Mouse (Mus musculus) retina, postnatal 1 day (tissue): ENCODE measurements around the gene Bmp2k.
A peak's percentile ranks its signal among the peaks of the same experiment; 100 is the strongest.

Source experiments
- DNase-seq: peaks from one replicate; pipeline ENCODE4 v3.0.0-alpha.2; 2012

Bmp2k gene

DNA sequence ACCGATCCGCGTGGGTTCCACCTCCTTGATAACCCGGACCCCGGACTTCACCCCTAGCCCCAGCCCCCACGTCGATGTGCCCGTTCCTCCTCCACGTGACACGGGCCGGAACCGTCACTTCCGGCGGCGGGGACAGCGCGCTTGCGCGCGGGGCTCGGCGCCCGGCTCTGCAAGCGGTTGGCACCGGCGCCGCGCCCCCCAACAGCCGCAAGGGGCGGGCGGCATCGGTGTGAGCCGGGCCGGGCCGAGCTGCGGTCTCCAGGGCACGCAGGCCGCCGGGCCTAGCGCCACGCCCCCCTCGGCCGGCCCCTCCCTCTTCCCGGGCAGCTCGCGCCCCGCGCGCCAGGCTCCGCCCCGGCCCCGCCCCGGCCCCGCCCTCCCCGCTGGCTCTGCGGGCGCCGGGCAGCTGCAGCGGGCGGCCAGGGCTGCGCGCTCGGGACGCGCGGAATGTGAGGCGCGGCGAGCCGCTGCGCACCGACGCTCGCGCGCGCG lies at the start of gene Bmp2k:
Gene Bmp2k, plus strand, starts transcription at position 380 of the 492 bp plus-strand sequence.
- DNase-seq = peak; percentile 95

DNA sequence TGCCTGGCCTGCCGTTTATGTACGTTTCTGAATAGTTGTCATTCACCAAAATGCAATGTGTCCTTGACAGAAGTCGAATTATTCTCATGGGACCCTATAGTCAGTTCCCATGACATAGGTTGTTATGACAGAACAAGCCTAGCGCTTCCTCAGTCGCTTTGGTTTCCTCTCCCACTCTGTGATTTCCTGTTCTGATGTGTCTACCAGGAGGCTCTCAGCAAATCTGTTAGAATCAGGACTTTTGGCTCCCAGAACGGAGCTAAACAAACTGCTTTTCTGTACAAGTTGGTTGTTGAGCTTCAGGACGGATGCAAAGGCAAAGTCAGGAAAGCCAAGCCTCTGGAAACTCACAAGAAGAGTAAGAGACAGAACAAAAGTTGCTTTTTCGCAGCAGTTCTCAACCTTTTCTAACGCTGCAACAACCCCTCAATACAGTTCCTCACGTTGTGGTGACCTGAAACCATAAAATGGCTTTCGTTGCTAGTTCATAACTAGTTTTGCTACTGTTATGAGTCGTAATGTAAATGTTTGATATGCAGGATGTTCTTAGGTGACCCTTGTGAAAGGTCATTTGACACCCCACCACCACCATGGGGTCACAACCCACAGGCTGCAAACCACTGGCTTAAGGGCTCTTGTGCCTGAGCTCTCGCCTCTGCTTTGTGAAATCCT lies 48.5 kb upstream of the Bmp2k start:
- DNase-seq = no peak

DNA sequence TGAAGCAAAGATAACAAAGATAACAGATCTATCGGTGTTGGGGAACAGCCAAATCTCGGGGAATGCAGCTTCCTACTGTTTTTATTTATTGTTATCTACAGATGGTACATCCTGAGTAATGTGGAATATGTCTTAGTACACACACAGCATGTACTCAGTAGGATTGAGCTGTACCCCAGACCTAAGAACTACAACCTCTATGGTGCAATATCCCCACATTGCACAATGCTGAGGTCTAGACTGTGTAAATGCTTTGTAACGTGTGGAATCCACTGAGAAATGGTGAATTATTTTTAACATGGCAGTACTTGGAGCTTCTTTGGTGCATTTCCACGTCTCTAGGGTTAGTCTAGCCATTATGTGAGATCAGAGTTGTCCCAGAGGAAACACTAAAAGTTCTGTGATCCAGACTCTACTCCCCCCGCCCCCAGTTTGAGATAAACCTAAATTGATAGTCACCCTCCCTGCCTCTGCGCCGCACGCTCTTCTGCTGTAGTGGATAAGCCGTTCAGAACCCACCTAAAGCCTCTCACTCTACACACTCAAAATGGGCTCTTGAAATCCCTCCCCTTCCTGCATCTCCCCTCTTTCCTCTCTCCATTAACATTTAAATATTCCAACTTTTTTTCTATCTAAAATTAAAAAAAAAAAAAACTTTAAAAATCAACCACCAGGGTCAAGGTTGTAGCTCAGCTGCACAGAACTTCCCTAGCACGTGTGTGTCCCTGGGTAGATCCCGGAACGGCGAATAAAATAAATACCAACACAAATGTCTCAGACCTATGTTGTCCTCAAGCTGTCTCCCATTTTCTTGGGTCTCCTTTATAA lies 47.4 kb upstream of the Bmp2k start:
- no peak for DNase-seq

DNA sequence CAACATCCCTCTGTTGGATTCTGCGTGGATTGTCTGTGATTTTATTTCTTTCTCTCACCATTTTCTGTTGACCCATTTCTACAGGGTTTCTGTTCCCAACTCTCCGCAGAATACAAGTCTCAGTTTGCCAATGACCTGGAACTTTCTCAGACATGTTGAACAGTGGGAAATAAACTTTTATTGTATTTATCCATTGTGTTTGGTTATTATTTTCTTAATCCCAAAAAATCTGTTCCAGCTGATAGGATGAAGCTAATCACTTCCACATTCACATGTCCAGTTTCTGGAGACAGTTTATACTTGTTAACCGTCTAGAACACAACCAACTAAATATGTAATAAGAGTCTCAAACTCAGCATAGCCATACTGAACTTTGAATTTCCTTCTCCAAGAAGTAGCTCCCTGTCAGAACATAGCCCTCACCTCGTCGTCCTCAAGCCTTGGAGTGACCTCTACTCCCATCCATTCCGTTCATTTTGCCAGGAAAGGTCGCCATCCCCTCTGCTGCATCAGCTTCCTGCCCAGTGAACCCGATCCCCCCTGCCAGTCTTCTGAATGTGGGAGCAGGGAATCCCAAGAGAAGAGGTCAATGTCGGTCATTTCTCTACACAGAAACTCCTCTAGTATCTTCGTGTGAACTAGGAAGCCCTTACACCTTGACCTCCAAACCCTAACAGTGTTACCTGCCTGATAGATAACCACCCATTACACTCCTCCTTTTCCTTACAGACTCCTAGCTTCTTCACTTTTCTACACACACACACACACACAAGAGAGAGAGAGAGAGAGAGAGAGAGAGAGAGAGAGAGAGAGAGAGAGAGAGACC lies 46.6 kb upstream of the Bmp2k start:
- no peak for DNase-seq

DNA sequence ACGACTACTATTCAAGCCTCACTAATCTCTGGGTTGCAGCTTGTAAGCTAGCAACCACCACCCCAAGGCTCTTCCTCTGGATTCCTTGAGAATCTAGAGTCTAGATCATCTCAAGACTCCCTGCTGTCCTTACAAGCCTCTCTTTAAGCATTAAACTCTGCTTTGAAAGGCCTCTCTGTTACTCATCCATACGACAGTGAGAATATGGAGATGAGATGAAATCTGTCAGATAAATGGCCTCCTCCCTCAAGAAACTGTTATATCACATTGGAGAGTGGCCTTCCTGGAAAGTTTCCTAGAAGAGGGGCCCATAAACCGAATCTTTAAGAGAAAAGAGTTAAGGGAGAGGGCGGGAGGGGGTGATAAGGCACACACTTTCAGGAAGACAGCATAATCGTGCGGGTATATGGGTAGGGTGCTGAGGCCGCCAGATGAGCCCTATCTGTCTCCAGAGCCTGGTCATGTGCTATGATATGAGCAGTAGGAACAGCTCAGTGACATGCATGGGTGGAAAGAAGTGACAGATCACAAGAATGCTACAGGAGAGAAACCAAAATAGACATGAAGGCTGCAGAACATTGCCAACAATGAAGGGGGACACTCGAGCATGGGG lies 45.9 kb upstream of the Bmp2k start:
- no peak for DNase-seq

DNA sequence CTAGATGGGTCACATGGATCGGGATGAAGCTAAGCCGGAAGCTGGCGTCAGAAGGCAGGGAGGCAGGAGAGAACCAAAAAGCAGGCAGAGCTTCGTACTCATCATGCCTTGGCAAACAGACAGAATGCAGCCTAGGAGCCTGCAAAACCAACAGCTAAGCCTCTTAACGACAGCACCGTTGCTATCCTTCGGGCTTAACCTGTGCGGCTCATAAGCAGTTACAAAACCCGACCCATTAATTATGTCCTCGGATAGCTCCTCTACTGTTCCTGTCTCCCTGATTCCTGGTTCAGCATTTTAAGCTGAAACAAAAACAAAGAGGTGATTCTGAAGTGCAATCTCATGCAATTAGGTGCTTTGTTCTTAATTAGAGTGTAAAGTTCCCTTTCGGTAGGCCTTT lies 43.4 kb upstream of the Bmp2k start:
- DNase-seq = peak; percentile 68

DNA sequence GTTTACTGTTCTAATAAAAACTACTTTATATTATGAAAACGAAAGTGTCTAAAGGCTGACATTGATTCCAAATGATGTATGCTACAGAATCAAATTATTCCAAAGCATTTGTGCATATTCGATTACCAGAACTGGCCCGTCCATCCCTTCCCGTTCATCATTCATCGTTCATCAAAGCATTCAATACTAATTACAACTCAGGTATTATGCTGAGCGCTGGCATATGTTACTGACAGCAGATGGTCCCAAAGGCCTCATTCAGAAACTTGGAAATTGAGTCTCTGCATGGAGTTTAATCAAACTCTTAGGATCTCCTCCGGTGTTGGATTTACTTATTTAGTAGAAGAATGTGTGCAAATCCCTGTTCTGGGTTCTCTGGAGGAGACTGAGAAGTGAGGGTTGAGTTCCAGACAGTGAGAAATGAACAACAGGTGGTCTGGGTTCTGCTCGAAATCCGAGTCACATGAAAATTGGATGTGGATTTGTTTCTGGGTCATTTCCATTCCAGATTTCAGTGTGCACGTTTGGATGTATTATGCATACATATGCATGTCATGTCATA lies 42.9 kb upstream of the Bmp2k start:
- no peak for DNase-seq

DNA sequence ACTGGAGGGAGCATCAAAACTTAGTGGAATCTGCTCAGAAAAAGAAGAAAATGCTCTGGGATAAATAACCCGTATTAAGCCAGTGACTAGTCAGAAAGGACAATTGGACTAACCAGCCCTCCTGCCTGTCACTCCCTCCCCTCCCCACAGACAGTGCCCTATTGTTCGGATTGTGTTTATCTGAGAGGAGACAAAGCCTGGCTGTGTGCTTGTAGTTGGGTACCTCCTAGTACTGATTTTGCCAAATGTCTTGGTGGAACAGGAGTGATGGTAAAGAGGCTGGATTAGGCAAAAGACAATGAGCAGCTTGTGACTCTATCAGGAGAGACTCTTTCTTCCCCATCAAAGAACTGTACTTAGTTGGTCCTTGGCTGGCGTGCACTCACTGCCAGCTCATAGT lies 40.6 kb upstream of the Bmp2k start:
- peak; percentile 81 for DNase-seq

DNA sequence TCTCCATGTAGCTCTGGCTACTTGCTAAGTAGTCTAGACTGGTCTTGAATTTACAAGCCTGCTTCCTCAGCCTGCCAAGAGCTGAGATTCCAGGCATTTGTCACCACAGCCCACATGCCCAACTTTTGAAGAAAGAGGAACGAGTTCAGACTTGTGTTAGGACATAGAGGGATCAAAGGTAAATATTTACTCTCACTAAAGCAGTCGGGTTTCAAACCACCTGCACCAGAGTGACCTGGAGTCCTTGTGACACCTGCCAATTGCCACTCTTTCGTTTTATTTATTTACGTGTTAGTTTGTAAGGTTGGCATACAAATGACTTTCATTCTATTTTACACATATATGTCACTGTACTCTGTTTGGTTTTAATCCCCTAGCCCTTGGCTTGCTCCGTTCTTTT lies 36.4 kb upstream of the Bmp2k start:
- DNase-seq = no peak

DNA sequence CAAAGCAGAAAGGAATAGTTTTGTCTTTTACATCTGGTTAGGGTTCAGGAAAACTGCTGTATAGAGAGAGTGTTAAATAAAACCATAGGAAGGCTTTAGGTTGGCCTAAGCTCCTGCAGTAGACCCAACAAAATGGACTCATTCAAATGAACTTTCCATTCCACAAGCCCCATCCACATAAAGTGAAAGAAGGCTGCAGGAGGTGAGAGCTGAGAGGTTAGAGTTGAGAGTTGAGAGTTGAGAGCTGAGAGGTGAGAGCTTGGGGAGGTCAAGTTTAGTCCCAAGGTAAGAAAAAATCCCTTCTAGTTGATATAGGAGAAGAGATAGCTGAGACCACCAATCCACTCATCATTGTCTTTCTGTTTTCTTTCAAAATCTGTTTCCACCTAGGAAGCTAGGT lies 35.6 kb upstream of the Bmp2k start:
- DNase-seq = no peak

DNA sequence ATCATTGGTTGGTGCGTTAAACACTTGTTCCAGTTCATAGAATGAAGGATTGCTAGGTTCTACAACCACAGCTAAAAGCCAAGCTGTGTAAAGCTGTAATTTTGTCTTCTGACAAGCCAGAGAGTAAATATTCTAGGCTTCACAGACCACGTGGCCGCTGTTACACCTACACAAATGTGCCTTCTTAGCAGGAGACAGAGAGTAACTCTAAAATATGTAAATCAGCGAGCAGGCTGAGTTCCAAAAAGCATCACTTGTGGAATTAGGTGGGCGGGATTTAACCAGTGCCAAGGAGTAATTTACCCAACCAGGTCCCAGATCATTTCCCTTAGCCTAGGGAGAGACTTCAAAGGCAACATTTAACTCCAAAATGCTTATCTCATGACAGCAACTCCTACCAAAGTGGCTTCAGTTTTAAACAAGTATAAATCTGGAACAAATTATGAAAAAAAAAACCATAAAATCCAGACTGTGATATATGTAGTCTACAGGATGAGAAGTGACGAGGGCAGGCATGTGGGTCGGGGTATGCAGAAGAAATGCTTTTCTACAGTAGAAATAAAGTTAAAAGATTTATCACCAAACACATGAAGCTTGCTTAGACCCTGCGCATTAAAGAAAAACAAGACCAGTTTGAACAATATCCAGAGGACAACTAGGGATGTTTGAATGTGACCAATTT lies 35.1 kb upstream of the Bmp2k start:
- no peak for DNase-seq

DNA sequence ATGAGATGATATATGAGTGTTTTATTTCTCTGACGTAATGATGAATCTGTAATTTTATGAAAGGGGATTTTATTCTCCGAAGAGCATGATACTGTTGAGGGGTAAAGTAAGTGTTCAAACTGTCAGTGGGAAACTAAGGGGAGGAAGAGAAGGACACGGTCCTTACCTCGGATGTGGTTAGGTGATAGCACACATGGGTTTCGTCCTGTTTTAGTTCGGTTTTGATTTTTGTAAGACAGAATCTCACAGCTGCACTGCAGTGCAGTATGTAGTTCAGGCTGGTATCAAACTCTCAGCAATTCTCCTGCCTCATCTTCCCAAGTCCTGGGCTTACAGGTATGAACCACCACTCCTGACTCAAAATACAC lies 34.6 kb upstream of the Bmp2k start:
- no peak for DNase-seq

DNA sequence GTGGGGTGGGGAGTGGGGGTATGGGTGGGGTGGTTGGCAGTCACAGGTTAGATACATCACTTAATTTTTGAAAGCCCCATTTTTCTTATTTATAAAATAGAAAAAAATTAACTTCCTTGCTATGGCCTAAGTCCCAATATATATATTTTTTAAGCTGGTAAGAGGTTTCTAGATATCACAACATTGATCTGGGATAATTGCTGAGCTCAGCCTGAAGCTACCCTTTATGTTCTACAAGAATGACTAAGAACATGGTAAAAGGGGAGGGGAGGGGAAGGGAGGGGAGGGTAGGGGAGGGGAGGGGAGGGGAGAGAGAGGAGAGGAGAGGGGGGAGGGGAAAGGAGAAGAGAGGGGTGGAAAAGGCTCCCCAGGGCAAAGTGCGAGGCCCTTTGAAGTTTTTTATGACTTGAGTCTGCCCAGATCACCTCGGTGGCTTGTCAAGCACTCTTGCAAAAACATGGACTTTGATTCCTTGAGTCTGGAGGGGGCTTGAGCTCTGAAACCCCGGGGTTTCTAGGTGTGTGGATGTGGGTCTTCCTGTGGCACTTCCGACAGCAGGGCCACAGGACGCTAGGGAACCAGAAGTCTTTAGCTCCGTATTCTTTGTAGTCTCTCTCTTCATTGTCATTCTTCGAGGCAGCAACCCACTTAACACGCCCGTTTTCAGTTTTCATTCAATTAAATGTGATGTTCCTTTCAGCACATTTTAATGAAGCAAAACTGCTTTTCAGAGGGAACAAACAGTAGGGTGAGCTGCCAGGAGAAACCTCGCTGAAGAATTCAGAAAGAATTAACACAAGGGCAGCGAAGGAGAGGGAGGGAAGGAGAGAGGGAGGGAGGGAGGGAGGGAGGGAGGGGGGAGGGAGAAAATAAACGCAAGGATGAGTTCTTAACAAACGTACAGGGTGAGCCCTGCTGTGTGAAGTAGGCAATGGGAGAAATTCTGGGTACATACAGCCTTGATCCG lies 33.1 kb upstream of the Bmp2k start:
- DNase-seq = peak; percentile 56

DNA sequence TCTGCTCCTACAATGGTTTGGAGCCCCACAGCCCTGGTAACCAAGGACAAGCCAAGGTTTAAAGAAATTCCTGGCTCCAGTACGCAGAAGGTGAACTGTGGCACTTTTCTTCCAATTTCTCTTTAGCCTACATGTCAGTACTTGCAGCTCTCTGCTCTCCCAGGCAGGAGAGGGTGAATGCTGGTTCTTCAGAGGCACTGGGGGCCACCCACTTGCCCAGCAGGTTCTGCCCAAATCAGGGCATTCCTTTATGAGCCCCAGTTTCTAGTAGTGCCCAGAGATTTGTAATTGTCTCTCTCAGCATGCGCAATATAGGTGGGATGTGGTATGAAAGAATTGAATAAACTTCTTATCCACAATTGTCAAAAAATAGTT lies 32.5 kb upstream of the Bmp2k start:
- DNase-seq = no peak

DNA sequence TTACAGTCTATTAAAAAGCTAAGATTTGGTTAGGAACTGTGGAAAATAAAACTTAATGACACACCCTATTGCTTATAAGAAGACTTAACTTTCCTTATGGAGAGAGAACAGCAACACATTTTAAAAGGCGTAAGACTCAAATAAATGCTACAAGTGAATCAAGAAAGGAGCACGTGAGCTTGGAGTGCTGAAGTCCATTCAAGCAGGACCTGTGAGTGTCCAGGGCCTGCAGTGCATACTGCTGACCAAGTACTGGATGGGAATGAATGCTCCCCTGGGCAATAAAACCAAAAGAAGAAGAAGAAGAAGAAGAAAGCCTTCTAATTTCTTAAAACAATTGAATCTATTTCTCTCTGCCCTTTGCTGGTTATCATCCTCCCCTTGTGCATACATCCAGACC lies 32.0 kb upstream of the Bmp2k start:
- DNase-seq = no peak

DNA sequence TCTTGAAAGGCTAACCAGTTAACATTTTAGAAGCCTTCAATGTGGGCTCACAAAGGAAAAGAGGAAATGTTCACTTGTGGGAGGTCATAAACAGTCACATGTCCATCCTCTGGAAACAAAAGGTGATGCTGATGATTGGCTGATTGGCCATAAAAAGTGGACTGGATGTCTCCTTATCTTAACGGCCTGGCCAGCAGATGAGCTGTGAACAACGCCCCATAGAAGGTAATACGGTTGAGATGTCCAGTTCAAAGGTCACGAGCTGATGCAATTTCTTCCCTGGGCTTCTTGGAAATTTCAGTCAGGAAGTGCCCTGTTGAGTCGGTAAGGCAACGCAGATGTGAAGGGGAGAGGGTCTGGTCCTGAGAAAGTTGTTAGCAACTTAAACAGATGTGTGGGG lies 28.9 kb upstream of the Bmp2k start:
- peak; percentile 8 for DNase-seq

DNA sequence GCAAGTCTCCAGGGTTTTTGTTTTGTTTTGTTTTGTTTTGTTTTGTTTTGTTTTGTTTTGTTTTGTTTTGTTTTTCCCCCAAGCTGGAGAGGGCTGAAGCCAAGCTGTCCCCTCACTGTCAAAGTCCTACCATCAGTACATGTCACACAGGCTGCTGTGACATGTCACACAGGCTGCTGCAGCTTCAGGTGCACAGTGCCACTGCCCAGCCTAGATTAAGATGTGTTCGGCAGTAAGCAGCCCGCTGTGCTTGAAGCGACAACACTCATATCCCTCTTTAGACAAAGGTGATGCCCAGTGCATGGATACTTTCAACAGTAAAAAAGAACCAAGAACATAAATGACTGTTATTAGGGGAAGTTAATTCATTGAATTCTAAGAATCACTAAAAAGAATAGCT lies 28.5 kb upstream of the Bmp2k start:
- no peak for DNase-seq

DNA sequence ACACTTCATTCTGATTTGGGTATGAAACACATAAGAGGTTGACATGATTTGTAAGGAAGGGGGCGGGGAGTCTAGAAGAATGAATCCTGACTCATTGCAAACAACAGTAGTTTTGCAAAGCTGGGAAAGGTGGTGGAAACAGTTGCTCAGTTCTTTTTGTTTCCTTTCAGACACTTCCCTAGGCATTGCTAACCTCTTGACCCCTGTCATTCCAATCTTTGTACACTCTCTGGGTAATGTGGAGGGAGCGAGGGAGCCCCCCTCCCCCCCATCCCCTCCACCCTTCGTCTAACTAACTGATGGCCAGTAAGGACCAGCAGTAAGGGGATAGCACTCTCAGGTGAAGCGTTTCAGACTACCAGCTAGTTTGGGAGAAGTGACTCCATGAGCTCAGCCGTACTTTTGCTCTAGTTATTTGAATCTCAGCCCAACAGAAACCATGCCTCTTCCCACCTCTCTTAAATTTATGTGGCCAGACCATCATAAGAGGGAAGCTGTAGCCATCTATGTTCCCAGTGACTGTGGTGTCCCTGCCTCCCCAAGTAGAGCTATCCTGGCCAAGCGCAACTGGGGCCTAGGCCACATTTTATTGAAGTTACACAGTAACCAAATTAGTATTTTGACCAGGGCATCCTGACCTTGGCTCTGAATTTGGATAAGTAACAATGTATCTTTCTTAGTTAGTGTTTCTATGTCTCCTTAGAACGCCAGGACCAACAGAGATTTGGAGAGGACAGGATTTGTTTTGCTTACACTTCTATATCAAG lies 27.6 kb upstream of the Bmp2k start:
- peak; percentile 57 for DNase-seq

DNA sequence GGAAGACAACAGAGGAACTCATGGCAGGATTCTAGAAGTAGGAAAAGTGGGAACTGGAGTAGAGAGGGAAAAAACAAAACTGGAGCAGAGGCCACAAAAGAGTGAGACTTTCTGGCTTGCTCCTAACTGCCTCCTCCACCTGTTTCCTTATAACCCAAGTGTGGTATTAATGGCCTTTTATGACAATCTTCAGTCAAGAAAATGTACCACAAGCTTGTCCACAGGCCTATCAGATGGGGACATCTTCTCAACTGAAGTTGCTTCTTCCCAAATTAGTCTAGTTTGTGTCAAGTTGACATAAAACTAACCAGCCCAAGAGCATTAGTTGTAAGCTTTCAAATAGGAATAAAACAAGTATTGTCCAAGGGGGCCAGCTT lies 27.0 kb upstream of the Bmp2k start:
- no peak for DNase-seq

DNA sequence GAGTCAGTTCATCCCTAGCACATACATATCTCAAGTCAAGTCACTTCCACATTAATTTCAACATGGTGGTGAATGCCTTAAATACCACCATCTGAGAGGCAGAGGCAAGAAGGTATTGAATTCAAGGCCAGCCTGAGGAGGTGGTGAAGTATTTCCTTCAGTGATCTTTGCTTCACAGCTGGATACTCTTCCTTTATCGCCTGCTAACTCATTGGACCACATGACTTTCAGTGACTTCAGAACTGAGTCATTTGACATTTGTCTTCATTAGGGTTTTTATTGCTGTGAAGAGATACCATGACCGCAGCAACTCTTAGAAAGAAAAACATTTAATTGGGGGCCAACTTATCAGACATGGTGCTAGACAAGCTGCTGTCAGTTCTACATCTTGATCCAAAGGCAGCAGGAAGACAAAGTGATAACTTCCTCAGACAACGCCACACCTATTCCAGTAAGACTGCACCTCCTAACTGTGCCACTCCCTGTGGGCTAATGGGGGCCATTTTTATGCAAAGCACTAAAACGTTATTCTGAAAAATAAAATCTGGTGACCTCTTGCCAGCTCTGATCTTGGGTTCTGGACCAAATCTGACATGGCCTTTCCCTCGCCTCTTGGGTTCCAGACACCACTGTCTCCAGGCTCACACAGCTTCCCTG lies 24.9 kb upstream of the Bmp2k start:
- no peak for DNase-seq
